Mouse (Mus musculus): Measurements from ENCODE around the gene Ywhag.

- TF ChIP-seq POLR2A (IDR thresholded peaks at IDR 0.05; ENCODE audit: low read depth, low read length), result no peak
- TF ChIP-seq CTCF (conservative IDR thresholded peaks at IDR 0.05; ENCODE audit: insufficient read depth, insufficient read length, low read depth, low read length), result no peak; the same call in 1 of the 2 replicates
Observed at GRCm38 (mm10) chr5:135965501-135965930, 31.1 kb upstream of the Ywhag start.
